Mouse (Mus musculus) MEL (cell line): ENCODE results near the gene Mlh1. TPM values are rescaled to one million over a fixed set of nuclear protein-coding genes. Genes with fewer than 3 reads are reported as not detected.

ENCODE experiments used
- DNase-seq: peaks from one replicate; pipeline ENCODE4 v3.0.0; 2011; ENCODE audit warnings: low read depth, low spot score
- H3K27ac ChIP-seq: 2 replicates; pipeline ENCODE4 v1.5.1; 2012; ENCODE audit warnings: low read depth, mild to moderate bottlenecking, control low read depth, low read length, moderate library complexity; ENCODE audit not compliant: control insufficient read depth
- H3K27me3 ChIP-seq, 2 experiments: fragments of 150-350 bp in 1 of 2; sonication (generic) in 1 of 2; 2 replicates each; pipeline ENCODE4 v1.6.1; 2012; ENCODE audit warnings: low read length in 2 of 2, mild to moderate bottlenecking in 2 of 2, improper control_type of control experiment in 1 of 2, moderate library complexity in 1 of 2; ENCODE audit not compliant: insufficient read depth in 2 of 2, control insufficient read depth in 1 of 2
- H3K36me3 ChIP-seq, 2 experiments: 2 replicates each; pipeline ENCODE4 v1.6.1; 2012 to 2014; ENCODE audit warnings: low read length in 2 of 2, improper control_type of control experiment in 1 of 2, inconsistent platforms in 1 of 2, mild to moderate bottlenecking in 1 of 2; ENCODE audit not compliant: insufficient read depth in 2 of 2, control insufficient read depth in 1 of 2
- H3K4me1 ChIP-seq, 2 experiments: fragments of 150-350 bp in 1 of 2; sonication (generic) in 1 of 2; 2 replicates each; pipeline ENCODE4 v1.6.1; 2012; ENCODE audit warnings: low read length in 2 of 2, improper control_type of control experiment in 1 of 2, mild to moderate bottlenecking in 1 of 2; ENCODE audit not compliant: insufficient read depth in 2 of 2, control insufficient read depth in 1 of 2
- H3K4me3 ChIP-seq, 2 experiments: fragments of 150-350 bp in 1 of 2; sonication (generic) in 1 of 2; 2 replicates each; pipeline ENCODE4 v1.5.1; 2012; ENCODE audit warnings: low read depth in 2 of 2, low read length in 2 of 2, mild to moderate bottlenecking in 2 of 2, moderate library complexity in 2 of 2, control low read depth in 1 of 2, improper control_type of control experiment in 1 of 2; ENCODE audit not compliant: control insufficient read depth in 1 of 2, insufficient read depth in 1 of 2
- H3K79me2 ChIP-seq: 2 replicates; pipeline ENCODE4 v1.6.1; 2012; ENCODE audit warnings: mild to moderate bottlenecking, low read length, moderate library complexity; ENCODE audit not compliant: control insufficient read depth, poor library complexity, insufficient read depth
- H3K9ac ChIP-seq: 2 replicates; pipeline ENCODE4 v1.6.1; 2012; ENCODE audit warnings: low read depth, mild to moderate bottlenecking, control low read depth, low read length, moderate library complexity; ENCODE audit not compliant: control insufficient read depth, poor library complexity, severe bottlenecking
- H3K9me3 ChIP-seq: fragments of 150-350 bp; sonication (generic); replicated peaks from 2 replicates; pipeline ENCODE4 v1.6.1; 2012; ENCODE audit warnings: mild to moderate bottlenecking, low read length, improper control_type of control experiment, moderate library complexity; ENCODE audit not compliant: insufficient read depth
- BHLHE40 ChIP-seq: IDR thresholded peaks from 2 replicates; pipeline ENCODE4 v1.6.1; 2012; ENCODE audit warnings: low read depth, mild to moderate bottlenecking, inconsistent platforms, low read length, improper control_type of control experiment, borderline replicate concordance
- CHD1 ChIP-seq: IDR thresholded peaks from 2 replicates; pipeline ENCODE4 v1.6.1; 2012; ENCODE audit warnings: low read depth, mild to moderate bottlenecking, inconsistent platforms, low read length, improper control_type of control experiment
- CHD2 ChIP-seq: IDR thresholded peaks from 2 replicates; pipeline ENCODE4 v1.6.1; 2011; ENCODE audit warnings: low read length, improper control_type of control experiment
- CTCF ChIP-seq, 3 experiments: IDR thresholded peaks in 2 of 3; conservative IDR thresholded peaks in 1 of 3; 2 replicates each; pipeline ENCODE4 v1.5.1; 2011 to 2012; ENCODE audit warnings: low read length in 3 of 3, low read depth in 2 of 3, mild to moderate bottlenecking in 2 of 3, improper control_type of control experiment in 1 of 3, inconsistent platforms in 1 of 3, mixed read lengths in 1 of 3, moderate library complexity in 1 of 3; ENCODE audit not compliant: control insufficient read depth in 1 of 3, insufficient read depth in 1 of 3, poor library complexity in 1 of 3, severe bottlenecking in 1 of 3
- E2F4 ChIP-seq: IDR thresholded peaks from 2 replicates; pipeline ENCODE4 v1.6.1; 2011; ENCODE audit warnings: low read depth, low read length, improper control_type of control experiment, borderline replicate concordance
- ELF1 ChIP-seq: IDR thresholded peaks from 2 replicates; pipeline ENCODE4 v1.6.1; 2014; ENCODE audit warnings: low read depth, mild to moderate bottlenecking, inconsistent platforms, low read length, improper control_type of control experiment, moderate library complexity
- EP300 ChIP-seq, 2 experiments: IDR thresholded peaks; 2 replicates each; pipeline ENCODE4 v1.6.1; 2011; ENCODE audit warnings: improper control_type of control experiment in 2 of 2, low read length in 2 of 2, low read depth in 1 of 2, mild to moderate bottlenecking in 1 of 2
- ETS1 ChIP-seq: IDR thresholded peaks from 2 replicates; pipeline ENCODE4 v1.6.1; 2012; ENCODE audit warnings: low read depth, mild to moderate bottlenecking, inconsistent platforms, low read length, improper control_type of control experiment, moderate library complexity
- GABPA ChIP-seq: IDR thresholded peaks from 2 replicates; pipeline ENCODE4 v1.6.1; 2012; ENCODE audit warnings: low read depth, mild to moderate bottlenecking, inconsistent platforms, low read length, improper control_type of control experiment, moderate library complexity
- GATA1 ChIP-seq: IDR thresholded peaks from 2 replicates; pipeline ENCODE4 v1.6.1; 2011; ENCODE audit warnings: low read depth, low read length, improper control_type of control experiment
- HCFC1 ChIP-seq: IDR thresholded peaks from 2 replicates; pipeline ENCODE4 v1.6.1; 2012; ENCODE audit warnings: low read depth, mild to moderate bottlenecking, inconsistent platforms, low read length, improper control_type of control experiment, moderate library complexity
- JUND ChIP-seq: IDR thresholded peaks from 2 replicates; pipeline ENCODE4 v1.6.1; 2011; ENCODE audit warnings: low read depth, mild to moderate bottlenecking, improper control_type of control experiment, low read length
- KAT2A ChIP-seq: conservative IDR thresholded peaks from 2 replicates; pipeline ENCODE4 v1.6.1; 2012; ENCODE audit warnings: low read depth, low read length, improper control_type of control experiment, inconsistent platforms
- MAFK ChIP-seq: IDR thresholded peaks from 2 replicates; pipeline ENCODE4 v1.6.1; 2011; ENCODE audit warnings: low read depth, mild to moderate bottlenecking, low read length, improper control_type of control experiment, borderline replicate concordance
- MAX ChIP-seq: IDR thresholded peaks from 2 replicates; pipeline ENCODE4 v1.6.1; 2011; ENCODE audit warnings: low read length, improper control_type of control experiment
- MAZ ChIP-seq: IDR thresholded peaks from 2 replicates; pipeline ENCODE4 v1.6.1; 2012; ENCODE audit warnings: low read depth, mild to moderate bottlenecking, inconsistent platforms, low read length, improper control_type of control experiment
- MXI1 ChIP-seq: IDR thresholded peaks from 2 replicates; pipeline ENCODE4 v1.6.1; 2011; ENCODE audit warnings: mild to moderate bottlenecking, low read depth, low read length, improper control_type of control experiment
- MYB ChIP-seq: IDR thresholded peaks from 2 replicates; pipeline ENCODE4 v1.6.1; 2011; ENCODE audit warnings: mild to moderate bottlenecking, low read depth, low read length, improper control_type of control experiment
- MYC ChIP-seq: IDR thresholded peaks from 2 replicates; pipeline ENCODE4 v1.6.1; 2011; ENCODE audit warnings: low read depth, mild to moderate bottlenecking, low read length, improper control_type of control experiment, moderate library complexity
- NELFE ChIP-seq: IDR thresholded peaks from 2 replicates; pipeline ENCODE4 v1.6.1; 2011; ENCODE audit warnings: low read depth, low read length, improper control_type of control experiment
- NRF1 ChIP-seq: IDR thresholded peaks from 2 replicates; pipeline ENCODE4 v1.6.1; 2014; ENCODE audit warnings: low read depth, mild to moderate bottlenecking, inconsistent platforms, low read length, improper control_type of control experiment, moderate library complexity; ENCODE audit not compliant: poor library complexity, insufficient read depth, severe bottlenecking
- POLR2AphosphoS2 ChIP-seq: IDR thresholded peaks from 2 replicates; pipeline ENCODE4 v1.6.1; 2011; ENCODE audit warnings: low read length, improper control_type of control experiment
- POLR2AphosphoS5 ChIP-seq: IDR thresholded peaks from 2 replicates; pipeline ENCODE4 v1.6.1; 2012; ENCODE audit warnings: low read depth, borderline replicate concordance, mild to moderate bottlenecking, inconsistent platforms, low read length, moderate library complexity, mixed read lengths
- RAD21 ChIP-seq: IDR thresholded peaks from 2 replicates; pipeline ENCODE4 v1.6.1; 2011; ENCODE audit warnings: mild to moderate bottlenecking, low read depth, low read length, improper control_type of control experiment
- RCOR1 ChIP-seq: IDR thresholded peaks from 2 replicates; pipeline ENCODE4 v1.6.1; 2012; ENCODE audit warnings: low read depth, mild to moderate bottlenecking, inconsistent platforms, low read length, improper control_type of control experiment
- SIN3A ChIP-seq: IDR thresholded peaks from 2 replicates; pipeline ENCODE4 v1.6.1; 2012; ENCODE audit warnings: low read length, improper control_type of control experiment, inconsistent platforms
- SMC3 ChIP-seq: IDR thresholded peaks from 2 replicates; pipeline ENCODE4 v1.6.1; 2011; ENCODE audit warnings: low read depth, low read length, improper control_type of control experiment
- TAL1 ChIP-seq: IDR thresholded peaks from 2 replicates; pipeline ENCODE4 v1.6.1; 2012; ENCODE audit warnings: mild to moderate bottlenecking, inconsistent platforms, low read length, moderate library complexity, mixed read lengths
- TBP ChIP-seq: IDR thresholded peaks from 2 replicates; pipeline ENCODE4 v1.8.0; 2011; ENCODE audit warnings: low read depth, low read length, improper control_type of control experiment
- TCF12 ChIP-seq: IDR thresholded peaks from 2 replicates; pipeline ENCODE4 v1.6.1; 2014; ENCODE audit warnings: low read depth, mild to moderate bottlenecking, inconsistent platforms, low read length, improper control_type of control experiment, moderate library complexity
- UBTF ChIP-seq: IDR thresholded peaks from 2 replicates; pipeline ENCODE4 v1.6.1; 2012; ENCODE audit warnings: low read depth, mild to moderate bottlenecking, inconsistent platforms, low read length, improper control_type of control experiment, moderate library complexity, borderline replicate concordance; ENCODE audit not compliant: insufficient read depth
- USF1 ChIP-seq: IDR thresholded peaks from 2 replicates; pipeline ENCODE4 v1.6.1; 2014; ENCODE audit warnings: low read depth, mild to moderate bottlenecking, inconsistent platforms, low read length, improper control_type of control experiment, moderate library complexity
- ZC3H11A ChIP-seq: IDR thresholded peaks from 2 replicates; pipeline ENCODE4 v1.6.1; 2012; ENCODE audit warnings: low read depth, mild to moderate bottlenecking, inconsistent platforms, low read length, improper control_type of control experiment
- ZKSCAN1 ChIP-seq: IDR thresholded peaks from 2 replicates; pipeline ENCODE4 v1.6.1; 2012; ENCODE audit warnings: low read depth, mild to moderate bottlenecking, inconsistent platforms, low read length, improper control_type of control experiment, moderate library complexity
- ZMIZ1 ChIP-seq: IDR thresholded peaks from 2 replicates; pipeline ENCODE4 v1.6.1; 2012; ENCODE audit warnings: low read depth, mild to moderate bottlenecking, inconsistent platforms, low read length, improper control_type of control experiment, moderate library complexity
- ZNF384 ChIP-seq: IDR thresholded peaks from 2 replicates; pipeline ENCODE4 v1.6.1; 2012; ENCODE audit warnings: low read depth, mild to moderate bottlenecking, inconsistent platforms, low read length, improper control_type of control experiment
- polyA plus RNA-seq, 2 experiments: library from polyadenylated mRNA; stranded (reverse) in 1 of 2; unstranded in 1 of 2; fragments of >175 nt in 1 of 2; fragments of >200 nt in 1 of 2; gene quantifications; 2 replicates each; pipeline versions ENCODE4 v1.2.1 to v1.2.4; 2012; ENCODE audit warnings: low replicate concordance in 2 of 2, low read depth in 1 of 2; ENCODE audit not compliant: insufficient read length in 2 of 2, insufficient read depth in 1 of 2, missing spikeins in 1 of 2
- total RNA-seq: library from RNA; depleted of rRNA; stranded (reverse); fragments of 300-350 nt; gene quantifications from 2 replicates; pipeline ENCODE4 v1.2.3, GENCODE M21; 2012; rRNA removed

Mlh1 gene
- total RNA-seq (21.8 and 22.4 TPM in 2 replicates), polyA plus RNA-seq (10 to 100 TPM in 1 of 2 experiments, not detected in 1; 31.7 TPM)

DNA sequence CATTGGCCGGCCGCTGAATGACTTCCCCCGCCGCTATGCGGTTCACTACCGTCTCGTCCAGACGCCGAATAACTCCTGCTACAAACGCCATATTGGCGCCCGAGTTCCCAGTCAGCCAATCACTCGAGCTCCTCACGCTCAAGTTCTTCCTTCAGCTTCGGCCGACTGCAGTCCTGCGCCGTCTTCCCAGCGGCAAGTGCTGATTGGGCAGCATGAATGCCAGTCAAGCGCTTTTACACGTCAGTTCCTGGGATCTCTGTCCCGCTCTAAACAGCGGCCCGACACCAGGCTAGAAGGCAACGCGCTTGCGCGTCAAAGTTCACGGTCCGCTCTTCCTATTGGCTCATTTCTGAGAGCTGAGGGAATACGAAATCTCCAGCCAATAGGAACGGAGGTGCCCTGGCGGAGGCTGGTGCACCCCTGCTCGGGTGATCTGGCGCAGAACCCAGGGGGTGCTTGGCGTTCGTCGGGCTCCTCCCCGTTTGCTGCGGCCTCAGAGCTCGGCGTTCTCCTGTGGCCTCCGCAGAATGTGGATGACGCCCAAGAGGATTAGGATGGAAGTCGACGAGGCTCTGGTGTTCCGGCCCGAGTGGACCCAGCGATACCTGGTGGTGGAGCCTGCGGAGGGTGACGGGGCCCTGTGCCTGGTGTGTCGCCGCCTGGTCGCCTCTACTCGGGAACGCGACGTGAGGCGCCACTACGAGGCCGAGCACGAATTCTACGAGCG is at the start of gene Mlh1, which contains the start of gene Epm2aip1:
TSS of gene Mlh1 (minus strand) at position 358 of the 727 bp plus-strand sequence.
TSS of gene Epm2aip1 (plus strand) at position 496 of the 727 bp plus-strand sequence.
- no peaks in the 10 kb centered on the region for H3K9me3 ChIP-seq
- peaks cover 46% of the 10 kb centered on the region for H3K79me2 ChIP-seq
- peak; percentile 100 for DNase-seq
- peaks cover 10 to 11% of the 10 kb centered on the region in 2 experiments for H3K4me1 ChIP-seq
- no peaks in the 10 kb centered on the region for H3K27me3 ChIP-seq
- peak within 1 kb of the TSS; percentile 88 to 94 for H3K4me3 ChIP-seq
- H3K27ac ChIP-seq: peak within 1 kb of the TSS; percentile 82
- peaks cover 0 to 44% of the 10 kb centered on the region in 2 experiments; a peak in 3 of 4 replicates for H3K36me3 ChIP-seq
- H3K9ac ChIP-seq: peak within 1 kb of the TSS; percentile 90
- TF ChIP-seq ZMIZ1: peak; percentile 89; the same call in 1 of the 2 replicates
- TF ChIP-seq JUND: no peak
- TF ChIP-seq ZC3H11A: no peak
- no peak; the same call in 1 of the 2 replicates for TF ChIP-seq E2F4
- peak; percentile 72 for TF ChIP-seq SIN3A
- peak; percentile 93 for TF ChIP-seq NELFE
- TF ChIP-seq GABPA: no peak
- no peak for TF ChIP-seq RCOR1
- peak; percentile 86; the same call in 1 of the 2 replicates for TF ChIP-seq UBTF
- no peak for TF ChIP-seq MAFK
- TF ChIP-seq MYB: no peak
- no peak for TF ChIP-seq SMC3
- no peak for TF ChIP-seq MAZ
- no peak for TF ChIP-seq MYC
- TF ChIP-seq ZKSCAN1: no peak
- TF ChIP-seq ETS1: peak; percentile 34; the same call in 1 of the 2 replicates
- TF ChIP-seq HCFC1: peak; percentile 86
- 0 out of 2 replicates have a peak, but pooled peaks have one; percentile 42 for TF ChIP-seq BHLHE40
- peak; percentile 61 for TF ChIP-seq CHD2
- peak; percentile 4; the same call in 1 of the 2 replicates for TF ChIP-seq TCF12
- TF ChIP-seq GATA1: no peak
- peak; percentile 36; the same call in 1 of the 2 replicates for TF ChIP-seq MAX
- TF ChIP-seq ELF1: no peak; the same call in 1 of the 2 replicates
- no peak for TF ChIP-seq ZNF384
- no peak for TF ChIP-seq TAL1
- no peak for TF ChIP-seq EP300 (IDR thresholded peaks at IDR 0.05; ENCODE audit: low read depth in 1 of 2, low read length in 2 of 2)
- 0 out of 2 replicates have a peak, but pooled peaks have one; percentile 85 for TF ChIP-seq CHD1
- no peak for TF ChIP-seq CTCF (IDR thresholded peaks at IDR 0.05 in 2 of 3, conservative IDR thresholded peaks at IDR 0.05 in 1 of 3; ENCODE audit: control insufficient read depth in 1 of 3, insufficient read depth in 1 of 3, low read depth in 2 of 3, low read length in 3 of 3, poor library complexity in 1 of 3, severe bottlenecking in 1 of 3)
- peak; percentile 87 for TF ChIP-seq MXI1
- no peak for TF ChIP-seq USF1
- TF ChIP-seq TBP: peak; percentile 90
- peak; percentile 64; the same call in 1 of the 2 replicates for TF ChIP-seq KAT2A
- peak; percentile 91 for TF ChIP-seq NRF1
- no peak for TF ChIP-seq POLR2AphosphoS5
- TF ChIP-seq POLR2AphosphoS2: peak; percentile 83; the same call in 1 of the 2 replicates
- TF ChIP-seq RAD21: no peak
